Comparison of ENCODE assay signal across 8 mouse cellular contexts in the genomic region with DNA sequence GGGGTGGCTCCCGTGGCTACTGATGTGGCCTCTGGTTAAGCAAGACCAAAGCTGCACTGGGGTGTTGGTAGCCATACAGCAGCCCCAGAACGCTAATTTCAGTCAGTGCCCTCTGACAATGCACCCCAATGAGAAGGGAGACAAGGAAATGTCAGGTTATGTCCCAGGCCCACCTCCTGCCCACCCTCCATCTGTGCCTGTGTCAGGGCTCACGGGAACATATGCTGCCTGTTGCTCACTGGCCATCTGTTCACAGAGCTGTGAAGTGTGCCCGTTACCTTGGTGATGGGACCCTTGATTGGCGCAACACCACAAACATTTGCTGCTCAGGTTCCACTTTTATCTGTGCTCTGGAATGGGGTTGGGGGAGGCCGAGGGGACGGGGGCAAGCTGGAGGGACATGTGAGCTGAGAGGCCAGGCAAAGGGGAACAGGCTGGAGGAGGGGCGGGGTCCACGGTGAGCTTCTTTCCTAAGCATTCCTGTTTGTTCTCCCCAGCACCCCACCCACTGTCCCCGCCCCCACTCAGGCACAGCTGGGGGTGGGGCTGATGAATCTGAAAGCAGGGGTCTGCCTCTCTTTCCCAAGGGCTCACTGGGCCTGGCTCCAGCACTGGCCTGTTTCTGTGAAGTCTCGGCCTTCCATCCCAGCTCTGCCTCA. TPM values are rescaled to one million over a fixed set of nuclear protein-coding genes. Genes with fewer than 3 reads are reported as not detected.
DNase-seq lines count a peak whose midpoint lies in the region; ATAC-seq and TF ChIP-seq lines count a peak whose summit lies in the region.

No protein-coding gene starts in this region.

- H3K27me3 ChIP-seq in kidney, embryonic 15.5 days, result no peaks in the 10 kb centered on the region
- H3K27me3 ChIP-seq in kidney, adult 2 months (replicated peaks; ENCODE audit: control insufficient read depth, insufficient read depth, low read length), result no peaks in the 10 kb centered on the region
- no peaks in the 10 kb centered on the region for H3K27me3 ChIP-seq in heart, postnatal 0 days (ENCODE audit: control insufficient read depth, insufficient read depth, low read length)
- no peaks in the 10 kb centered on the region for H3K27me3 ChIP-seq in limb, embryonic 13.5 days
- H3K27me3 ChIP-seq in neural tube, embryonic 14.5 days (ENCODE audit: control insufficient read depth, insufficient read depth, low read length), result no peaks in the 10 kb centered on the region

- H3K4me1 ChIP-seq in kidney, embryonic 15.5 days, result peaks cover 18% of the 10 kb centered on the region
- H3K4me1 ChIP-seq in kidney, adult 2 months (ENCODE audit: control insufficient read depth, insufficient read depth, low read length), result no peaks in the 10 kb centered on the region
- peaks cover 7% of the 10 kb centered on the region; the same call in 1 of the 2 replicates for H3K4me1 ChIP-seq in heart, postnatal 0 days (ENCODE audit: control insufficient read depth, insufficient read depth)
- H3K4me1 ChIP-seq in limb, embryonic 13.5 days, result peaks cover 16% of the 10 kb centered on the region
- peaks cover 8% of the 10 kb centered on the region for H3K4me1 ChIP-seq in neural tube, embryonic 14.5 days (ENCODE audit: control insufficient read depth, insufficient read depth, low read length)

- 7% methylated on average over 11 of the region's 11 CpGs for WGBS in kidney, embryonic 15.5 days
- 25% methylated on average over 11 of the region's 11 CpGs for WGBS in kidney, adult 2 months
- WGBS in heart, postnatal 0 days, result 16% methylated on average over 11 of the region's 11 CpGs
- 2% methylated on average over 9 of the region's 11 CpGs for WGBS in limb, embryonic 13.5 days
- 7% methylated on average over 10 of the region's 11 CpGs for WGBS in neural tube, embryonic 14.5 days

- no peak overlapping the region for H3K9ac ChIP-seq in kidney, embryonic 15.5 days
- 0 out of 2 replicates have a peak overlapping the region, but pooled peaks have one; percentile 18 for H3K9ac ChIP-seq in heart, postnatal 0 days (replicated peaks; ENCODE audit: low read depth, low read length)
- H3K9ac ChIP-seq in limb, embryonic 13.5 days, result peak overlapping the region; percentile 39; the same call in 1 of the 2 replicates
- no peak overlapping the region for H3K9ac ChIP-seq in neural tube, embryonic 14.5 days (replicated peaks; ENCODE audit: low read depth, low read length)

- peak overlapping the region; percentile 80 for H3K27ac ChIP-seq in kidney, embryonic 15.5 days
- H3K27ac ChIP-seq in kidney, adult 2 months (ENCODE audit: insufficient read depth, low read depth, low read length), result no peak overlapping the region
- no peak overlapping the region for H3K27ac ChIP-seq in heart, postnatal 0 days (ENCODE audit: low read depth)
- H3K27ac ChIP-seq in limb, embryonic 13.5 days, result peak overlapping the region; percentile 69; the same call in 1 of the 2 replicates
- H3K27ac ChIP-seq in neural tube, embryonic 14.5 days (ENCODE audit: low read depth, low read length), result no peak overlapping the region

- no peak for TF ChIP-seq CTCF in kidney, adult 2 months (conservative IDR thresholded peaks at IDR 0.05; ENCODE audit: insufficient read depth, insufficient read length, low read depth, low read length)
- TF ChIP-seq CTCF in brain, embryonic 14.5 days (IDR thresholded peaks at IDR 0.05; ENCODE audit: borderline replicate concordance, extremely low read depth, insufficient read depth, insufficient read length), result no peak
- TF ChIP-seq CTCF in heart, postnatal 0 days (IDR thresholded peaks at IDR 0.05; ENCODE audit: low read depth), result no peak

- no peak for TF ChIP-seq EP300 in heart, postnatal 0 days (IDR thresholded peaks at IDR 0.05; ENCODE audit: low read depth)

- H3K9me3 ChIP-seq in kidney, embryonic 15.5 days (replicated peaks), result no peaks in the 10 kb centered on the region
- H3K9me3 ChIP-seq in heart, postnatal 0 days (replicated peaks; ENCODE audit: control insufficient read depth, low read length), result no peaks in the 10 kb centered on the region
- H3K9me3 ChIP-seq in limb, embryonic 13.5 days, result no peaks in the 10 kb centered on the region
- no peaks in the 10 kb centered on the region for H3K9me3 ChIP-seq in neural tube, embryonic 14.5 days (ENCODE audit: control insufficient read depth, low read length)

- peak; percentile 94 for ATAC-seq in kidney, embryonic 15.5 days (replicated peaks; ENCODE audit: low FRiP score)
- ATAC-seq in heart, postnatal 0 days (ENCODE audit: insufficient read depth, low read depth), result peak; percentile 41
- ATAC-seq in limb, embryonic 13.5 days (ENCODE audit: low FRiP score, low read depth), result peak; percentile 91
- peak; percentile 88 for ATAC-seq in neural tube, embryonic 14.5 days (ENCODE audit: low read depth)

- DNase-seq in kidney, adult 2 months, result no peak
- peak; percentile 93 for DNase-seq in brain, embryonic 14.5 days (ENCODE audit: low read depth)
- no peak for DNase-seq in heart, postnatal 0 days (ENCODE audit: low spot score)
- no peak for DNase-seq in spleen, adult 12 weeks (ENCODE audit: low spot score)
- DNase-seq in kidney, postnatal 36 days, result no peak

- no peak for TF ChIP-seq POLR2A in kidney, adult 2 months (IDR thresholded peaks at IDR 0.05; ENCODE audit: low read depth, low read length)
- TF ChIP-seq POLR2A in brain, embryonic 14.5 days (IDR thresholded peaks at IDR 0.05; ENCODE audit: borderline replicate concordance, extremely low read depth, insufficient read depth, insufficient read length, poor library complexity, severe bottlenecking), result no peak

- H3K36me3 ChIP-seq in kidney, embryonic 15.5 days, result no peaks in the 10 kb centered on the region
- H3K36me3 ChIP-seq in kidney, adult 2 months (ENCODE audit: control insufficient read depth, insufficient read depth, low read length), result no peaks in the 10 kb centered on the region
- H3K36me3 ChIP-seq in heart, postnatal 0 days (replicated peaks; ENCODE audit: control insufficient read depth, insufficient read depth, low read length), result no peaks in the 10 kb centered on the region
- no peaks in the 10 kb centered on the region for H3K36me3 ChIP-seq in limb, embryonic 13.5 days
- no peaks in the 10 kb centered on the region for H3K36me3 ChIP-seq in neural tube, embryonic 14.5 days (ENCODE audit: control insufficient read depth, insufficient read depth, low read length)

- H3K4me2 ChIP-seq in kidney, embryonic 15.5 days, result peak overlapping the region; percentile 43
- H3K4me2 ChIP-seq in heart, postnatal 0 days (ENCODE audit: low read depth, low read length), result peak overlapping the region; percentile 6; the same call in 1 of the 2 replicates
- peak overlapping the region; percentile 59 for H3K4me2 ChIP-seq in limb, embryonic 13.5 days (replicated peaks)
- peak overlapping the region; percentile 4; the same call in 1 of the 2 replicates for H3K4me2 ChIP-seq in neural tube, embryonic 14.5 days (ENCODE audit: low read depth, low read length)

- peak overlapping the region; percentile 16; the same call in 1 of the 2 replicates for H3K4me3 ChIP-seq in kidney, embryonic 15.5 days (replicated peaks)
- no peak overlapping the region for H3K4me3 ChIP-seq in kidney, adult 2 months (ENCODE audit: insufficient read depth, low read depth, low read length)
- H3K4me3 ChIP-seq in heart, postnatal 0 days (ENCODE audit: low read depth, low read length), result no peak overlapping the region
- H3K4me3 ChIP-seq in limb, embryonic 13.5 days, result peak overlapping the region; percentile 13; the same call in 1 of the 2 replicates
- H3K4me3 ChIP-seq in neural tube, embryonic 14.5 days (ENCODE audit: low read depth, low read length), result no peak overlapping the region

RNA-seq across cellular contexts. Expression of a gene that starts 44.6 kb away (rescaled TPM):
- 28.1 and 28.7 TPM in 2 replicates for polyA plus RNA-seq in kidney, embryonic 15.5 days (2015; fragmentation: Nextera tagmentation; extraction: Ambion mirVana)
- 11.7 and 12.3 TPM in 2 replicates for polyA plus RNA-seq in kidney, adult 2 months (2012; rRNA removed)
- polyA plus RNA-seq in brain, embryonic 14.5 days (2012; rRNA removed), result 23.8 and 29.5 TPM in 2 replicates
- 10.5 and 15.5 TPM in 2 replicates for total RNA-seq in heart, postnatal 0 days (2014; rRNA removed; ENCODE audit: low replicate concordance)
- polyA plus RNA-seq in heart, postnatal 0 days (2015; fragmentation: Nextera tagmentation; extraction: Ambion mirVana), result 10.9 and 12.2 TPM in 2 replicates
- polyA plus RNA-seq in limb, embryonic 13.5 days (2015; fragmentation: Nextera tagmentation; extraction: Ambion mirVana), result 32.8 and 34.5 TPM in 2 replicates
- polyA plus RNA-seq in neural tube, embryonic 14.5 days (2014; fragmentation: Nextera tagmentation; extraction: Ambion mirVana), result 50.7 and 51.0 TPM in 2 replicates

RNA-seq across cellular contexts. Expression of a gene that starts 59.0 kb away (rescaled TPM):
- polyA plus RNA-seq in kidney, embryonic 15.5 days (2015; fragmentation: Nextera tagmentation; extraction: Ambion mirVana), result 265 and 285 TPM in 2 replicates
- 106 and 107 TPM in 2 replicates for polyA plus RNA-seq in kidney, adult 2 months (2012; rRNA removed)
- polyA plus RNA-seq in brain, embryonic 14.5 days (2012; rRNA removed), result 162 and 194 TPM in 2 replicates
- total RNA-seq in heart, postnatal 0 days (2014; rRNA removed; ENCODE audit: low replicate concordance), result 91.4 and 112 TPM in 2 replicates
- polyA plus RNA-seq in heart, postnatal 0 days (2015; fragmentation: Nextera tagmentation; extraction: Ambion mirVana), result 228 and 230 TPM in 2 replicates
- 252 and 265 TPM in 2 replicates for polyA plus RNA-seq in limb, embryonic 13.5 days (2015; fragmentation: Nextera tagmentation; extraction: Ambion mirVana)
- 261 and 264 TPM in 2 replicates for polyA plus RNA-seq in neural tube, embryonic 14.5 days (2014; fragmentation: Nextera tagmentation; extraction: Ambion mirVana)

RNA-seq across cellular contexts. Expression of a gene that starts 59.1 kb away (rescaled TPM):
- 49.4 and 51.1 TPM in 2 replicates for polyA plus RNA-seq in kidney, embryonic 15.5 days (2015; fragmentation: Nextera tagmentation; extraction: Ambion mirVana)
- 39.7 and 44.8 TPM in 2 replicates for polyA plus RNA-seq in kidney, adult 2 months (2012; rRNA removed)
- 83.0 and 101 TPM in 2 replicates for polyA plus RNA-seq in brain, embryonic 14.5 days (2012; rRNA removed)
- 22.5 and 26.7 TPM in 2 replicates for total RNA-seq in heart, postnatal 0 days (2014; rRNA removed; ENCODE audit: low replicate concordance)
- polyA plus RNA-seq in heart, postnatal 0 days (2015; fragmentation: Nextera tagmentation; extraction: Ambion mirVana), result 14.7 and 16.5 TPM in 2 replicates
- polyA plus RNA-seq in limb, embryonic 13.5 days (2015; fragmentation: Nextera tagmentation; extraction: Ambion mirVana), result 50.8 and 52.9 TPM in 2 replicates
- polyA plus RNA-seq in neural tube, embryonic 14.5 days (2014; fragmentation: Nextera tagmentation; extraction: Ambion mirVana), result 65.1 and 69.9 TPM in 2 replicates

Comparison
In these comparisons a context has a peak if more than half of its experiments do, and no peak if none do; other contexts are left out.
1. H3K27ac ChIP-seq: peak in kidney, embryonic 15.5 days (single experiment) and limb, embryonic 13.5 days (single experiment); none in kidney, adult 2 months (single experiment), heart, postnatal 0 days (single experiment) and neural tube, embryonic 14.5 days (single experiment).
2. H3K4me3 ChIP-seq: peak in kidney, embryonic 15.5 days (single experiment) and limb, embryonic 13.5 days (single experiment); none in kidney, adult 2 months (single experiment), heart, postnatal 0 days (single experiment) and neural tube, embryonic 14.5 days (single experiment).
3. ATAC-seq: peak in every context shown above with its lines; median percentile 94 in kidney, embryonic 15.5 days; 91 in limb, embryonic 13.5 days; 88 in neural tube, embryonic 14.5 days; 41 in heart, postnatal 0 days.
4. H3K4me2 ChIP-seq: peak in every context shown above with its lines; median percentile 59 in limb, embryonic 13.5 days; 43 in kidney, embryonic 15.5 days; 6 in heart, postnatal 0 days; 4 in neural tube, embryonic 14.5 days.
5. H3K9ac ChIP-seq: peak in heart, postnatal 0 days (single experiment) and limb, embryonic 13.5 days (single experiment); none in kidney, embryonic 15.5 days (single experiment) and neural tube, embryonic 14.5 days (single experiment).